Mouse (Mus musculus) cortical plate, adult 2 months (tissue): ENCODE measurements around the gene Vmn1r213. TPM values are rescaled to one million over a fixed set of nuclear protein-coding genes. Genes with fewer than 3 reads are reported as not detected.

ENCODE experiments used
- H3K27ac ChIP-seq: fragments of 200-500 bp; 2 replicates; pipeline ENCODE4 v1.5.1; 2012; ENCODE audit warnings: low read length, control low read depth, inconsistent platforms; ENCODE audit not compliant: insufficient read depth
- H3K4me1 ChIP-seq: fragments of 200-500 bp; 2 replicates; pipeline ENCODE4 v1.6.1; 2011; ENCODE audit warnings: low read length; ENCODE audit not compliant: control insufficient read depth, insufficient read depth
- H3K4me3 ChIP-seq: fragments of 200-500 bp; 2 replicates; pipeline ENCODE4 v1.5.1; 2011; ENCODE audit warnings: mild to moderate bottlenecking, low read length, control low read depth; ENCODE audit not compliant: insufficient read depth
- CTCF ChIP-seq: fragments of 200-500 bp; IDR thresholded peaks from 2 replicates; pipeline ENCODE4 v1.5.1; 2011; ENCODE audit warnings: mild to moderate bottlenecking, control low read depth, low read length; ENCODE audit not compliant: insufficient read depth; ENCODE audit errors: extremely low read depth
- POLR2A ChIP-seq: fragments of 200-500 bp; IDR thresholded peaks from 2 replicates; pipeline ENCODE4 v1.6.1; 2011; ENCODE audit warnings: mild to moderate bottlenecking, low read length, control low read depth; ENCODE audit not compliant: insufficient read depth; ENCODE audit errors: extremely low read depth
- polyA plus RNA-seq: library from polyadenylated mRNA; depleted of rRNA; stranded (reverse); fragments of >200 nt; gene quantifications from 2 replicates; pipeline ENCODE4 v1.2.3, GENCODE M21; 2012; rRNA removed

Vmn1r213 gene
- not detected in 2 replicates for polyA plus RNA-seq

- Histone ChIP-seq H3K27ac (no peak within 1 kb of the TSS), H3K4me3 (no peak within 1 kb of the TSS), H3K4me1 (no peaks in the 10 kb centered on the region)
- TF ChIP-seq POLR2A: no peak
- no peak for TF ChIP-seq CTCF
Measured at GRCm38 (mm10) chr13:23007356-23007755, at the start of gene Vmn1r213. Gene Vmn1r213, plus strand, starts transcription at chr13:23007656.

GRCm38 (mm10) chr13:22990214-22990891 lies 17.1 kb upstream of the Vmn1r213 start:
- Histone ChIP-seq H3K27ac (no peak overlapping the region), H3K4me1 (no peaks in the 10 kb centered on the region), H3K4me3 (no peak overlapping the region)
- TF ChIP-seq CTCF (no peak), POLR2A (no peak)

- H3K4me1 ChIP-seq: no peaks in the 10 kb centered on the region
- no peak overlapping the region for H3K4me3 ChIP-seq
- TF ChIP-seq CTCF (no peak), POLR2A (no peak)
- no peak overlapping the region for H3K27ac ChIP-seq
Measured at GRCm38 (mm10) chr13:22992178-22992700, 15.2 kb upstream of the Vmn1r213 start.

- TF ChIP-seq CTCF: no peak
- no peak for TF ChIP-seq POLR2A
- Histone ChIP-seq H3K4me1 (no peaks in the 10 kb centered on the region), H3K4me3 (no peak overlapping the region), H3K27ac (no peak overlapping the region)
Measured at GRCm38 (mm10) chr13:22992721-22993120, 14.7 kb upstream of the Vmn1r213 start.

GRCm38 (mm10) chr13:23018158-23018557 lies 10.7 kb downstream of the Vmn1r213 start:
- no peak for TF ChIP-seq CTCF
- TF ChIP-seq POLR2A: no peak
- Histone ChIP-seq H3K27ac (no peak overlapping the region), H3K4me1 (no peaks in the 10 kb centered on the region), H3K4me3 (no peak overlapping the region)

- TF ChIP-seq CTCF (no peak), POLR2A (no peak)
- Histone ChIP-seq H3K4me1 (no peaks in the 10 kb centered on the region), H3K27ac (no peak overlapping the region), H3K4me3 (no peak overlapping the region)
Measured at GRCm38 (mm10) chr13:23024812-23025211, 17.4 kb downstream of the Vmn1r213 start.

GRCm38 (mm10) chr13:23030118-23030517 lies 22.7 kb downstream of the Vmn1r213 start, which contains the start of gene Vmn1r214:
Gene Vmn1r214, plus strand, starts transcription at chr13:23030418.
- no peak for TF ChIP-seq CTCF
- no peak for TF ChIP-seq POLR2A
- Histone ChIP-seq H3K27ac (no peak within 1 kb of the TSS), H3K4me1 (no peaks in the 10 kb centered on the region), H3K4me3 (no peak within 1 kb of the TSS)

DNA sequence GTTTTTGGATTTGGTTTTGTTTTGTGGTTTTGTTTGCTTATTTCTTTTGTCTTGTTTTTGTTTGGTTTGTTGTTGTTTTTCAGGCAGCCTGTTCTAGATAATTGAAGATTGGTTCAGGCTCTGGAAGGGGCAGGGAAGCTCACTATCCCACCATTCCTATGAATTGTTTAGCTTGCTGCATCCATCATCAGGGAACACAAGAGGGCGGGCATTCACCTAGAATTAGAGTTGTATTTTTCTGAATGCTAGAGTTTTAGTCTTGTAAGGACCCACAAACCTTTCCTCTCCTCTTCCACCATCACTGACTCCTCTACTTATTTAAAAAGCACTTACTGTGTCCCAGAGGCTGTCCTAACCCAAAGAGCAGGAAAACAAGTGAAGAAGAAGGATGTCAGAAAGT lies 50.3 kb downstream of the Vmn1r213 start:
- 0 out of 2 replicates have a peak, but pooled peaks have one; percentile 1 for TF ChIP-seq CTCF
- no peak for TF ChIP-seq POLR2A
- no peak overlapping the region for H3K4me3 ChIP-seq
- H3K27ac ChIP-seq: no peak overlapping the region
- H3K4me1 ChIP-seq: no peaks in the 10 kb centered on the region

Other genes starting within 250 kb of the Vmn1r213 start
- not detected in 2 replicates for gene Vmn1r208, start 230.3 kb upstream of the Vmn1r213 start, polyA plus RNA-seq
- not detected in 2 replicates for gene Vmn1r209, start 198.0 kb upstream of the Vmn1r213 start, polyA plus RNA-seq
- not detected in 2 replicates for gene Vmn1r210, start 176.3 kb upstream of the Vmn1r213 start, polyA plus RNA-seq
- not detected in 2 replicates for gene Vmn1r211, start 150.1 kb upstream of the Vmn1r213 start, polyA plus RNA-seq
- not detected in 2 replicates for gene Vmn1r212, start 123.5 kb upstream of the Vmn1r213 start, polyA plus RNA-seq
- gene Vmn1r214, start 22.8 kb downstream of the Vmn1r213 start, polyA plus RNA-seq: not detected in 2 replicates
- gene Vmn1r215, start 60.4 kb downstream of the Vmn1r213 start, polyA plus RNA-seq: not detected in 2 replicates
- not detected in 2 replicates for gene Vmn1r217, start 110.6 kb downstream of the Vmn1r213 start, polyA plus RNA-seq
- not detected in 2 replicates for gene Vmn1r218, start 125.5 kb downstream of the Vmn1r213 start, polyA plus RNA-seq
- gene Vmn1r219, start 151.7 kb downstream of the Vmn1r213 start, polyA plus RNA-seq: not detected in 2 replicates
- not detected in 2 replicates for gene Vmn1r220, start 180.3 kb downstream of the Vmn1r213 start, polyA plus RNA-seq
- gene Vmn1r221, start 206.5 kb downstream of the Vmn1r213 start, polyA plus RNA-seq: not detected in 2 replicates
- not detected in 2 replicates for gene Vmn1r222, start 228.3 kb downstream of the Vmn1r213 start, polyA plus RNA-seq
- gene Vmn1r223, start 239.5 kb downstream of the Vmn1r213 start, polyA plus RNA-seq: not detected in 2 replicates